Mouse (Mus musculus) embryonic facial prominence, embryonic 11.5 days (tissue): ENCODE measurements around the gene Gm47841. TPM values are rescaled to one million over a fixed set of nuclear protein-coding genes. Genes with fewer than 3 reads are reported as not detected.

Experiments
- ATAC-seq: fragments of 200-750 bp; cut with Nextera tagmentation; replicated peaks from 2 replicates; pipeline ENCODE4 v1.8.0; 2017; ENCODE audit warnings: low read depth; ENCODE audit not compliant: insufficient number of reproducible peaks, low FRiP score, low TSS enrichment
- DNase-seq: peaks from one replicate; pipeline ENCODE4 v3.0.0-alpha.2; 2015; ENCODE audit warnings: low spot score
- H3K27ac ChIP-seq: fragments of 300-500 bp; sonication (generic); replicated peaks from 2 replicates; pipeline ENCODE4 v1.5.1; 2014; ENCODE audit warnings: mild to moderate bottlenecking, low read depth, low read length, control low read depth
- H3K27me3 ChIP-seq: fragments of 300-500 bp; sonication (generic); 2 replicates; pipeline ENCODE4 v1.6.1; 2014; ENCODE audit warnings: mild to moderate bottlenecking, low read length, moderate library complexity, mixed read lengths; ENCODE audit not compliant: control insufficient read depth, insufficient read depth
- H3K36me3 ChIP-seq: fragments of 300-500 bp; sonication (generic); replicated peaks from 2 replicates; pipeline ENCODE4 v1.6.1; 2014; ENCODE audit warnings: low read depth, mild to moderate bottlenecking, low read length, moderate library complexity, mixed read lengths; ENCODE audit not compliant: control insufficient read depth, insufficient read depth
- H3K4me1 ChIP-seq: fragments of 300-500 bp; sonication (generic); 2 replicates; pipeline ENCODE4 v1.6.1; 2014; ENCODE audit warnings: low read length, mixed read lengths; ENCODE audit not compliant: control insufficient read depth, insufficient read depth
- H3K4me2 ChIP-seq: fragments of 300-500 bp; sonication (generic); 2 replicates; pipeline ENCODE4 v1.6.1; 2014; ENCODE audit warnings: low read depth, mild to moderate bottlenecking, control low read depth, low read length, moderate library complexity
- H3K4me3 ChIP-seq: fragments of 300-500 bp; sonication (generic); 2 replicates; pipeline ENCODE4 v1.5.1; 2014; ENCODE audit warnings: low read depth, low read length, control low read depth
- H3K9ac ChIP-seq: fragments of 300-500 bp; sonication (generic); replicated peaks from 2 replicates; pipeline ENCODE4 v1.6.1; 2014; ENCODE audit warnings: mild to moderate bottlenecking, control low read depth, low read length
- H3K9me3 ChIP-seq: fragments of 300-500 bp; sonication (generic); replicated peaks from 2 replicates; pipeline ENCODE4 v1.6.1; 2016; ENCODE audit warnings: mild to moderate bottlenecking, low read length, inconsistent platforms, mixed read lengths; ENCODE audit not compliant: control insufficient read depth
- WGBS: fragments of 180-500 bp; shearing (Covaris S2); extraction: QIAGEN DNeasy Blood & Tissue Kit; methylation state at CpG from one replicate; pipeline ENCODE4 v1.1.7; 2014; 5-methylcytosine and 5-hydroxymethylcytosine counted together
- polyA plus RNA-seq: library from polyadenylated mRNA; unstranded; fragments of >200 nt; fragmentation: Nextera tagmentation; extraction: Ambion mirVana; gene quantifications from 2 replicates; pipeline ENCODE4 v1.2.1, GENCODE M21; 2014

Gm47841 gene
- polyA plus RNA-seq, 1 experiment from 2014 or later, result not detected

- 34% methylated on average over 5 of the region's 5 CpGs for WGBS
Measured at GRCm38 (mm10) chr15:101070762-101071161, 23.6 kb upstream of the Gm47841 start.

DNA sequence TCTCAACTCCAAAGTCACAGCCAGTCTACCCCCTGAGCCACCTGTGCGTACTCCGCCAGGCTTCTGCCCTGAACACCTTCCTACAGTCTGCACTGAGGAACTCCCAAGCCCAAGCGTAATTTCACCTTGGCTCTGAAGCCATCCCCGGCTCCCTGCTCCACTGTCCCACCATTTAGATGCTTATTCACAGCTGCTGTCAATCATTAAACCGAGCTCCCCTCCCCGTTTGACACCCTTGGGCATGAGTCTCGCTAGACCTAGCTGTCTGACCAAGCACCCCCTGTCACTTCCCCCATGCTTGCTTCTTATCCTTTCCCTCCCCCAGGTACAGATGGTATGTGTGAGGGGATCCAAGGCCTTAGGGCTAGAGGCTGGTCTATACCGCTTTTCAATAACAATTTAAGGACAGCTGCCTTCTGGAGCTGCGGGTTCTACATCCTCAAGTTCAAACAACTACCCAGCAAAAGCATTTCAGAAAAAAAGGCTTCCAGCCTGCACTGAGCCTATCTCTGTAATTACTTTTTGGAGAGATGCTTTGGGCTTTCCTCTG lies 22.5 kb upstream of the Gm47841 start:
- Histone ChIP-seq H3K4me1 (peaks cover 20% of the 10 kb centered on the region), H3K4me3 (no peak overlapping the region), H3K9me3 (no peaks in the 10 kb centered on the region), H3K4me2 (no peak overlapping the region), H3K27me3 (no peaks in the 10 kb centered on the region), H3K27ac (peak overlapping the region; percentile 63), H3K9ac (no peak overlapping the region; the same call in 1 of the 2 replicates), H3K36me3 (no peaks in the 10 kb centered on the region; the same call in 1 of the 2 replicates)
- ATAC-seq, result no peak
- DNase-seq, result no peak
- 41% methylated on average over 9 of the region's 9 CpGs for WGBS

More at GRCm38 (mm10) chr15:101070762-101071161, 23.6 kb upstream of the Gm47841 start:
- DNase-seq, result peak; percentile 51
- no peaks in the 10 kb centered on the region for H3K9me3 ChIP-seq
- no peak overlapping the region for H3K9ac ChIP-seq
- no peak overlapping the region for H3K4me3 ChIP-seq
- ATAC-seq, result no peak
- peaks cover 27% of the 10 kb centered on the region for H3K4me1 ChIP-seq
- H3K4me2 ChIP-seq, result no peak overlapping the region
- H3K27me3 ChIP-seq, result no peaks in the 10 kb centered on the region
- H3K36me3 ChIP-seq, result no peaks in the 10 kb centered on the region
- H3K27ac ChIP-seq, result 0 out of 2 replicates have a peak overlapping the region, but pooled peaks have one; percentile 63

DNA sequence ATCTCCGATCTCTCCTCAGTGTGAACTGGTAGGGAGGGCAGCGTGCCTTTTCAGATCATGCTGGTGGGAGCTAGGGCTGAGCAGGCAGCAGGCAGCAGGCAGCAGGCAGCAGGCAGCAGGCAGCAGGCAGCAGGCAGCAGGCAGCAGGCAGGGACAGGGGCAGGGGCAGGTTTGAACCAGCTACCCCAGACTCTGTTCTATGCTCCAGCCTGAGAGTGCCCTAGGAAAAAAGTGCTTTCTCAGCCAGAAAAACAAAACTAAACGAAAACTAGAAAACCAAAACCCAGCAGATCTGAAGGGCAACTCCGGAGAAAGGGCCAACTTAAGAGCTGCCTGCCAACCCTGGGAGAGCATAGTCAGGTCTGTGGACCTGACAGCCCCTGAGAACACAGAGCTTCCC lies 21.5 kb upstream of the Gm47841 start:
- WGBS, result 59% methylated on average over 4 of the region's 4 CpGs
- H3K27ac ChIP-seq, result no peak overlapping the region
- no peak overlapping the region for H3K4me3 ChIP-seq

DNA sequence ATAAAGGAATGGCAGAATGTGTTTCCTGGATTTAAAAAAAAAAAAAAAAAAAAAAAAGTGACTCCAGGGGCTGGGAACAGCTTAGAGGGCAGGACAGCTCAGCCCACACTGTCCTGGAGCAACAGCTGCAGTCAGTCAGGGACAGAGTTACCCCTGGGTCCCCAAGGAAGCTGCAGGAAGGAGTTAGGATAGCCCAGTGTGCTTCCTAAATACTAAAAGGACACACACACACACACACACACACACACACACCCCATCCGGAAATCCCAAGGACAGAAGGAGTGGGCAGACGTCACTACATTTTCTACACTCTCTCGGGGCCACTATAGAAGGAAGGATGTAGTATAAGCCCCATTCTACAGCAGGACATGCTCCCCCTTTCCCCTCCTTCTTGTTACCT lies 20.8 kb upstream of the Gm47841 start:
- Histone ChIP-seq H3K4me1 (peaks cover 20% of the 10 kb centered on the region), H3K4me2 (no peak overlapping the region), H3K4me3 (no peak overlapping the region), H3K9me3 (no peaks in the 10 kb centered on the region), H3K9ac (no peak overlapping the region), H3K36me3 (no peaks in the 10 kb centered on the region; the same call in 1 of the 2 replicates), H3K27ac (peak overlapping the region; percentile 70; the same call in 1 of the 2 replicates), H3K27me3 (no peaks in the 10 kb centered on the region)
- 25% methylated on average over 3 of the region's 3 CpGs for WGBS
- ATAC-seq (no peak), DNase-seq (no peak)

More for the DNA sequence above, 21.5 kb upstream of the Gm47841 start:
- Histone ChIP-seq H3K27me3 (no peaks in the 10 kb centered on the region), H3K4me2 (no peak overlapping the region), H3K4me1 (peaks cover 20% of the 10 kb centered on the region), H3K9me3 (no peaks in the 10 kb centered on the region), H3K36me3 (no peaks in the 10 kb centered on the region; the same call in 1 of the 2 replicates), H3K9ac (no peak overlapping the region)
- no peak for DNase-seq
- no peak for ATAC-seq

DNA sequence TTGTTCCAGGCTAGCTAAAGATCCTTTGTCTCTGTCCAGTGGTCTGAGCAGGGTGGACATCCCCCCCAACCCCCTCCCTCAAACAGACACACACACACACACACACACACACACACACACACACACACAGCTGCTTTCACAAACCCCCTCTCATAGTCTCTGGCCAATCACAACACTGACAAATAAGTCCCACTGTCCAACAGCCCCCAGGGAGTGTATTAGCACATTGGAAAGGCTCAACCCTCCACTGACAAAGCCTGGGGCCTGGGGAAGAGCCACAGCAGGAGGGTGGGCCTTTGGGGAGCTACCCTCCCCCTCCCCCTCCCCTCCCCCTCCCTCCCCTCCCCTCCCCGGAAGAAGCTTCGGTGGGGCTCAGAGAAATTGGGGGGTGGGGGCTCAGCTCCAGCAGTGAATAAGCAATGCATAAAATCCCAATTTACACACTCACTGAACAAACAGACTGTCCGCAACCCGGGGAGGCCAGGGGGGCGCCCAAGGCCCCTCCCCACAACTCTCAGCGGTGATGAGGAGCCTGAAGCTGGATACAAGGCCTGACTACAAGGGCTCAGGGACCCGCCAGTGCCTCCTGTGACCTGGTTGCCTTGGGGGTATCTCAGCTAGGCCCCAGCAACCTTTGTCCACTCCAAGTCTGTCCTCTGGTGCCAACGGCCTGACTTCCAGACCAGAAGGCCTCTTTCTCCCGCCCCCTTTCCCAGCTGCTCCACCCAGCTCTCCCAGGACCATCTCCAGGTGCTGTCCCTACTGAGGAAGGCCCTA lies 19.9 kb upstream of the Gm47841 start:
- WGBS, result 12% methylated on average over 7 of the region's 9 CpGs
- peak overlapping the region; percentile 70 for H3K27ac ChIP-seq
- ATAC-seq, result no peak
- peak overlapping the region; percentile 22; the same call in 1 of the 2 replicates for H3K9ac ChIP-seq
- H3K27me3 ChIP-seq, result no peaks in the 10 kb centered on the region
- H3K4me2 ChIP-seq, result no peak overlapping the region
- no peaks in the 10 kb centered on the region for H3K9me3 ChIP-seq
- no peaks in the 10 kb centered on the region; the same call in 1 of the 2 replicates for H3K36me3 ChIP-seq
- no peak overlapping the region for H3K4me3 ChIP-seq
- DNase-seq, result no peak
- peaks cover 20% of the 10 kb centered on the region for H3K4me1 ChIP-seq

DNA sequence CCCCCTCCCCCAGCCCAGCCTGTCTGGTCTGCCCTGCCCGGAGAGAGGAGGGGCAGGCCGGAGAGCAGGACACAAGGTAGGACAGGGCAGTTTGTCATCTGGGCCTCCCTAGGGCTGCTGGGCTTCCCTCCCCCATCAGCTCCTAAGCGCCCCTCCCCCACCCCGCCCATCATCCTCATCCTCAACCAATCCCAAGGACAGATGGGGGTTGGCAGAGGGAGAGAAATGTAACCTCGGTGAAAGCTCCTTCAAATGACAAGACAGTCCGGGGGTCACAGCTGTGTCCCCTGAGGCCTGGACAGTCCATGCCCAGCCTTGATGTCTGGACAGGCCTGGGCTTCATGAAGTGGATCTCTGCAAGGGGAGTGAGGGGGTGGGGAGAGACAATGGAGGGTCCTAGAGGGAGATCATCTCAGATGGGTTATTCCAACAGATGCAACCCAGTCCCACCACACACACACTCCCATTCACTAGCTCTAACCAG lies 19.2 kb upstream of the Gm47841 start:
- no peak overlapping the region for H3K4me2 ChIP-seq
- H3K9ac ChIP-seq, result no peak overlapping the region
- peaks cover 19% of the 10 kb centered on the region for H3K4me1 ChIP-seq
- WGBS, result 3% methylated on average over 6 of the region's 6 CpGs
- H3K4me3 ChIP-seq, result no peak overlapping the region
- no peak for DNase-seq
- ATAC-seq, result peak; percentile 58
- H3K36me3 ChIP-seq, result no peaks in the 10 kb centered on the region; the same call in 1 of the 2 replicates
- no peaks in the 10 kb centered on the region for H3K27me3 ChIP-seq
- H3K27ac ChIP-seq, result peak overlapping the region; percentile 70; the same call in 1 of the 2 replicates
- no peaks in the 10 kb centered on the region for H3K9me3 ChIP-seq

DNA sequence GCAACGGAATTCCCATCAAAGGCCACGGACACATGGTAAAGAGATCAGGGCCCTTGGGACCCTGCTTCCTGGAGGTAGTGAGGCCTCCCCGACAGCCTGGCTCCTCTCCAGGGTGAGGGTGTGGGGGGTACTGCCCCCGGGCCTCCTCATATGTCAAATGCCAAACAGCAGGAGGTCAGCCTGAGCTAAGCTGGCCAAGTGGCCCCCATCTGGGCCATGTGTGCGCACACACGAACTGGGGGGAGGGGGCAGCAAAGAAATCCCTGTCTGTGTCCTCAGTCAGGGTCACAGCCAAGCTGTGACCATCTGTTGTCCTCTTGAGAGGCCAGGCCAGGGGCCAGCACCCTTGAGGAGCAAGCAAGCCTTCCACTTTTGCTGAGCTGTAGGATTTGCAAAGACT lies 17.9 kb upstream of the Gm47841 start:
- Histone ChIP-seq H3K27me3 (no peaks in the 10 kb centered on the region), H3K4me3 (no peak overlapping the region), H3K4me2 (no peak overlapping the region), H3K9ac (peak overlapping the region; percentile 8; the same call in 1 of the 2 replicates), H3K36me3 (no peaks in the 10 kb centered on the region; the same call in 1 of the 2 replicates), H3K27ac (no peak overlapping the region), H3K9me3 (no peaks in the 10 kb centered on the region), H3K4me1 (peaks cover 9% of the 10 kb centered on the region)
- WGBS, result 19% methylated on average over 6 of the region's 6 CpGs
- DNase-seq (no peak), ATAC-seq (no peak)
